Mouse (Mus musculus) hindbrain, embryonic 14.5 days (tissue): ENCODE data around the gene Galk1. TPM values are rescaled to one million over a fixed set of nuclear protein-coding genes. Genes with fewer than 3 reads are reported as not detected.

Experiments
- ATAC-seq: fragments of 200-750 bp; cut with Nextera tagmentation; 2 replicates; pipeline ENCODE4 v1.8.0; 2017; ENCODE audit warnings: moderate number of reproducible peaks, mild to moderate bottlenecking, moderate TSS enrichment, moderate library complexity; ENCODE audit not compliant: low FRiP score
- DNase-seq: peaks from one replicate; pipeline ENCODE4 v3.0.0-alpha.2; 2015; ENCODE audit warnings: low spot score
- H3K27ac ChIP-seq: fragments of 300-500 bp; sonication (generic); 2 replicates; pipeline ENCODE4 v1.5.1; 2014; ENCODE audit warnings: mild to moderate bottlenecking, moderate library complexity
- H3K27me3 ChIP-seq: fragments of 300-500 bp; sonication (generic); 2 replicates; pipeline ENCODE4 v1.6.1; 2014; ENCODE audit warnings: mild to moderate bottlenecking, low read length, mixed read lengths; ENCODE audit not compliant: control insufficient read depth, insufficient read depth
- H3K36me3 ChIP-seq: fragments of 300-500 bp; sonication (generic); replicated peaks from 2 replicates; pipeline ENCODE4 v1.6.1; 2014; ENCODE audit not compliant: control insufficient read depth, insufficient read depth
- H3K4me1 ChIP-seq: fragments of 300-500 bp; sonication (generic); replicated peaks from 2 replicates; pipeline ENCODE4 v1.6.1; 2014; ENCODE audit warnings: antibody characterized with exemption, low read length, mixed read lengths; ENCODE audit not compliant: control insufficient read depth, insufficient read depth
- H3K4me2 ChIP-seq: fragments of 300-500 bp; sonication (generic); replicated peaks from 2 replicates; pipeline ENCODE4 v1.6.1; 2014; ENCODE audit warnings: mild to moderate bottlenecking, moderate library complexity
- H3K4me3 ChIP-seq: fragments of 300-500 bp; sonication (generic); replicated peaks from 2 replicates; pipeline ENCODE4 v1.5.1; 2014; ENCODE audit warnings: mild to moderate bottlenecking, low read length
- H3K9ac ChIP-seq: fragments of 300-500 bp; sonication (generic); 2 replicates; pipeline ENCODE4 v1.6.1; 2014
- H3K9me3 ChIP-seq: fragments of 300-500 bp; sonication (generic); 2 replicates; pipeline ENCODE4 v1.6.1; 2016; ENCODE audit warnings: low read length; ENCODE audit not compliant: control insufficient read depth
- WGBS: fragments of 180-500 bp; shearing (Covaris S2); extraction: QIAGEN DNeasy Blood & Tissue Kit; methylation state at CpG from one replicate; pipeline ENCODE4 v1.1.7; 2014; 5-methylcytosine and 5-hydroxymethylcytosine counted together
- polyA plus RNA-seq: library from polyadenylated mRNA; unstranded; fragments of >200 nt; fragmentation: Nextera tagmentation; extraction: Ambion mirVana; gene quantifications from 2 replicates; pipeline ENCODE4 v1.2.1, GENCODE M21; 2014

The Galk1 gene
- polyA plus RNA-seq, 1 experiment from 2014 or later: 54.4 TPM

- WGBS: 87% methylated on average over 28 of the region's 28 CpGs
Observed at GRCm38 (mm10) chr11:116007095-116007850, 5.2 kb downstream of the Galk1 start.

DNA sequence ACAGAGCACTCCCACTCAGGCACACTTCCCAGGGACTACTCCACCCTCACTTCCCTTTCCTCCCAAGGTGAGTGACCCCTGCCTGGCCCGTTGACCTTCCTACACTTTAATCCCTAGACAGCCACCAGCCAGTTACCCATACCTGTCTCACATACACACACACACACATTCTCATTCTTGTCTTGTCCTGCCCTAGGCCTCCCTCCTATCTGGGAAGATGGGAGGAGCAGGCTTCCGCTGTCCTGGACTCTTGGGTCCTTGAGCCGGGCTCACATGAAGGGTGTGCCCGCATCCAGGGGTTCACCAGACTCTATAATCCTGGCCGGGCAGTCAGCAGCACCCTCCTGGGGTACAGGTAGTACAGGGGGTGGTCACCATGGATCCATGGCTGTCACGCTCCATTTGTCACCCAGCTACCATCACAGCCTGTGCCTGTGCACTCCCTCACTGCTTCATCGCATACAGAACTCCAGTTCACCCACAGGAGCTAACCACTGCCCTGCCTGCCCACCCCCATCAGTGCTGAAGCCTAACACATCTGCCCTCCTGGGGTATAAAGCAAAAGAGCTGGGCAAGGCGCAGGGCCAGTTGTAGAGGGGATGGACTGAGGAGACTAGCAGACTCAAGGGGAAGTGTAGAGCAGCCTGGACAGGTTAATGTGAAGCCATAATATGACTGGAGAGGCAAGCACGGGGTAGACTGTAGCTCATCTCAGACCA is 6.7 kb downstream of the Galk1 start:
- Histone ChIP-seq H3K4me1 (peaks cover 13% of the 10 kb centered on the region; the same call in 1 of the 2 replicates), H3K4me3 (no peak overlapping the region), H3K27me3 (no peaks in the 10 kb centered on the region), H3K36me3 (no peaks in the 10 kb centered on the region; the same call in 1 of the 2 replicates), H3K4me2 (peak overlapping the region; percentile 69; the same call in 1 of the 2 replicates), H3K9ac (no peak overlapping the region), H3K9me3 (no peaks in the 10 kb centered on the region), H3K27ac (no peak overlapping the region)
- ATAC-seq (no peak; the same call in 1 of the 2 replicates), DNase-seq (no peak)
- 73% methylated on average over 9 of the region's 9 CpGs for WGBS

More at GRCm38 (mm10) chr11:116007095-116007850, 5.2 kb downstream of the Galk1 start:
- no peak for DNase-seq
- H3K4me3 ChIP-seq: no peak overlapping the region
- peaks cover 24% of the 10 kb centered on the region for H3K4me1 ChIP-seq
- H3K9me3 ChIP-seq: no peaks in the 10 kb centered on the region
- ATAC-seq: no peak
- H3K27me3 ChIP-seq: no peaks in the 10 kb centered on the region
- H3K4me2 ChIP-seq: no peak overlapping the region
- H3K9ac ChIP-seq: no peak overlapping the region
- no peaks in the 10 kb centered on the region; the same call in 1 of the 2 replicates for H3K36me3 ChIP-seq
- no peak overlapping the region for H3K27ac ChIP-seq

- Histone ChIP-seq H3K4me3 (peak overlapping the region; percentile 29), H3K4me1 (peaks cover 13% of the 10 kb centered on the region; the same call in 1 of the 2 replicates), H3K27ac (peak overlapping the region; percentile 32; the same call in 1 of the 2 replicates), H3K36me3 (no peaks in the 10 kb centered on the region; the same call in 1 of the 2 replicates), H3K9me3 (no peaks in the 10 kb centered on the region), H3K9ac (peak overlapping the region; percentile 51), H3K4me2 (peak overlapping the region; percentile 69), H3K27me3 (peaks cover 2% of the 10 kb centered on the region; the same call in 1 of the 2 replicates)
- ATAC-seq (peak; percentile 46; the same call in 1 of the 2 replicates), DNase-seq (peak; percentile 65)
- 7% methylated on average over 51 of the region's 54 CpGs for WGBS
Observed at GRCm38 (mm10) chr11:116004840-116005700, 7.4 kb downstream of the Galk1 start.

DNA sequence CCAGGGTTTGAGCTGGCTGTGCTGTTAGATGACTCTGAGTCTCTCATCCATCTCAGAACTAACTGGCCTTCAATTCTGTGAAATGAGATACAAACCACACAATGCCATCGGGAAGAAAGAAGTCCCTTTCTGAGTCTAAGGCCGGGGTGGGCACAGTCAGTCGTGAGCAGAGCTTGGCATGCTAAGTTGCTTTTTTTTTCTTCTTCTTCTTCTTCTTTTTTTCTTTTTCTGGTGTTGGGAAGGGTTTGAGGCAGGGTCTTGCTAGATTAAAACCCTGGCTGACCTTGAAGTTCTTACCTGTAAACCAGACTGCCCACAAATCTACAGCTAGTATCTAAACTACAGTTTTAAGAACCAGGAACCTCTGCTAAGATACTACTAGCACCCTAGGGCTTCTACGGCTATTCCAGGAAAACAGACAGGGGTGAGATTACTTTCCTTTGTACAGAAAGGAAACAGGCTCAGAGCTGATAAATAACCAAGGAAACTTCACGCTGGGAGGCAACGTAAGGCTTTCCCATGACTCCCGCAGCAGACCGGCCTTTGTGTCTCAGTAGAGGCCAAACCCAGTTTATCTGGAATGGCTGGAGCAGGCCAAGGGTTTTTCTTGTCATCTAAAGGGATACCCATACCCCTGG is 8.2 kb downstream of the Galk1 start:
- H3K4me3 ChIP-seq: peak overlapping the region; percentile 29
- peaks cover 13% of the 10 kb centered on the region; the same call in 1 of the 2 replicates for H3K4me1 ChIP-seq
- H3K9me3 ChIP-seq: no peaks in the 10 kb centered on the region
- peak; percentile 43 for DNase-seq
- H3K27me3 ChIP-seq: peaks cover 6% of the 10 kb centered on the region; the same call in 1 of the 2 replicates
- H3K9ac ChIP-seq: peak overlapping the region; percentile 51
- ATAC-seq: no peak
- H3K36me3 ChIP-seq: no peaks in the 10 kb centered on the region
- H3K27ac ChIP-seq: peak overlapping the region; percentile 32; the same call in 1 of the 2 replicates
- H3K4me2 ChIP-seq: peak overlapping the region; percentile 69
- 31% methylated on average over 8 of the region's 8 CpGs for WGBS

GRCm38 (mm10) chr11:116002894-116003293 is 9.6 kb downstream of the Galk1 start:
- 85% methylated on average over 3 of the region's 3 CpGs for WGBS
- no peak overlapping the region for H3K4me3 ChIP-seq

GRCm38 (mm10) chr11:116001725-116002124 is 10.8 kb downstream of the Galk1 start:
- ATAC-seq: no peak

More at GRCm38 (mm10) chr11:116002894-116003293, 9.6 kb downstream of the Galk1 start:
- H3K27me3 ChIP-seq: peaks cover 6% of the 10 kb centered on the region; the same call in 1 of the 2 replicates
- no peak overlapping the region for H3K27ac ChIP-seq
- DNase-seq: no peak
- no peaks in the 10 kb centered on the region for H3K9me3 ChIP-seq
- H3K36me3 ChIP-seq: no peaks in the 10 kb centered on the region
- no peak overlapping the region for H3K9ac ChIP-seq
- no peak overlapping the region for H3K4me2 ChIP-seq
- ATAC-seq: no peak
- H3K4me1 ChIP-seq: peaks cover 13% of the 10 kb centered on the region; the same call in 1 of the 2 replicates

DNA sequence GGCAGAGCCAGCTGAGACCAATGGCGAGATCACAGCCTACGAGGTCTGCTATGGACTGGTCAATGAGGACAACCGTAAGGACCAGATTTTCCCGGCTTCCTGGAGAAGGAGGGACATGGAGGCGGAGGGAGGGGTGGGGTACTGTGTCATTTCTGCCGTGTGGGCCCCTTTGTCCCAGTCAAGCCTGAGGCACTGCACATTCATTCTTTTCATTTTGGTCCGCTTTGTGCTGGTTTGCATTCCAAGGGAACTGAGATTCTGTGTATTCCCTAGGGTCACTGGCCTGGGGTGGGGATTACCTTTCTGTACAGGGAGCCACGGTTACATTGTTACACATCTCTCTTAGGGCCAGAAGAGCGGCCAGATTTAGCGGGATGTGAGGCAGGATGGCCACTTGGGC is 11.9 kb downstream of the Galk1 start:
- ATAC-seq (no peak), DNase-seq (no peak)
- Histone ChIP-seq H3K4me1 (peaks cover 13% of the 10 kb centered on the region; the same call in 1 of the 2 replicates), H3K4me2 (no peak overlapping the region), H3K9me3 (no peaks in the 10 kb centered on the region), H3K27me3 (peaks cover 6% of the 10 kb centered on the region; the same call in 1 of the 2 replicates), H3K36me3 (no peaks in the 10 kb centered on the region), H3K4me3 (no peak overlapping the region), H3K27ac (no peak overlapping the region), H3K9ac (no peak overlapping the region)
- WGBS: 31% methylated on average over 10 of the region's 10 CpGs

More at GRCm38 (mm10) chr11:116001725-116002124, 10.8 kb downstream of the Galk1 start:
- Histone ChIP-seq H3K27me3 (peaks cover 6% of the 10 kb centered on the region; the same call in 1 of the 2 replicates), H3K36me3 (no peaks in the 10 kb centered on the region), H3K4me3 (no peak overlapping the region), H3K9me3 (no peaks in the 10 kb centered on the region), H3K4me2 (no peak overlapping the region), H3K27ac (no peak overlapping the region), H3K4me1 (peaks cover 13% of the 10 kb centered on the region; the same call in 1 of the 2 replicates), H3K9ac (no peak overlapping the region)
- WGBS: 66% methylated on average over 6 of the region's 6 CpGs
- no peak for DNase-seq

DNA sequence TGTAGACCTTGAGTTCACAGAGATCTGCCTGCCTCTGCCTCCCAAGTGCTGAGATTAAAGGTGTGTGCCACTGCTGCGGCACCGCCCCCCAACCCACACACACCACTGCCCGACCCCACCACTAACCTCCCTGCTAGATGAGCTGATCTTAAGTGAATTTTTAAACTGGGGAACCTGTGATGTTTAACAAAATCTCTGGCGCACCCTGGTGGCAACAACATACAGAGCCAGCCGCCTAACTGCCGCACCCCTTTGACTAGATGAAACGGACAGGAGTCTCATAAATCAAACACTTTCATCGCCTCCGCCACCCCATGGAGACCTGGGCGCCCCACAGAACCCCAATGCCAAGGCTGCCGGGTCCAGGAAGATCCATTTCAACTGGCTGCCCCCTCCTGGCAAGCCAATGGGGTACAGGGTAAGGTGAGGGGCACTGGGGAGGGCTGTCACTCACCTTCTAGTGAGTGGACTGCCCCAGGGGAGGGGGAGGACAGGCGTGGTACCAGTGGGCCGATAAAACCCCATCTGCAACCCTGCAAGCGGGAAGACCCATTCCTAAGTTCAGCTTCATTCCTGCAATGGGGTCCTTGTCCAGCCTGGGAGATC is 12.9 kb downstream of the Galk1 start:
- H3K27ac ChIP-seq: no peak overlapping the region
- no peaks in the 10 kb centered on the region for H3K36me3 ChIP-seq
- no peak overlapping the region for H3K4me3 ChIP-seq
- H3K9me3 ChIP-seq: no peaks in the 10 kb centered on the region
- DNase-seq (peak; percentile 83), ATAC-seq (no peak)
- H3K4me2 ChIP-seq: no peak overlapping the region
- no peak overlapping the region for H3K9ac ChIP-seq
- WGBS: 16% methylated on average over 14 of the region's 14 CpGs
- peaks cover 6% of the 10 kb centered on the region; the same call in 1 of the 2 replicates for H3K27me3 ChIP-seq
- 0 out of 2 replicates have a peak, but pooled peaks cover 3% of the 10 kb centered on the region for H3K4me1 ChIP-seq
